ENCODE assay signal across 8 mouse cellular contexts in the genomic region with DNA sequence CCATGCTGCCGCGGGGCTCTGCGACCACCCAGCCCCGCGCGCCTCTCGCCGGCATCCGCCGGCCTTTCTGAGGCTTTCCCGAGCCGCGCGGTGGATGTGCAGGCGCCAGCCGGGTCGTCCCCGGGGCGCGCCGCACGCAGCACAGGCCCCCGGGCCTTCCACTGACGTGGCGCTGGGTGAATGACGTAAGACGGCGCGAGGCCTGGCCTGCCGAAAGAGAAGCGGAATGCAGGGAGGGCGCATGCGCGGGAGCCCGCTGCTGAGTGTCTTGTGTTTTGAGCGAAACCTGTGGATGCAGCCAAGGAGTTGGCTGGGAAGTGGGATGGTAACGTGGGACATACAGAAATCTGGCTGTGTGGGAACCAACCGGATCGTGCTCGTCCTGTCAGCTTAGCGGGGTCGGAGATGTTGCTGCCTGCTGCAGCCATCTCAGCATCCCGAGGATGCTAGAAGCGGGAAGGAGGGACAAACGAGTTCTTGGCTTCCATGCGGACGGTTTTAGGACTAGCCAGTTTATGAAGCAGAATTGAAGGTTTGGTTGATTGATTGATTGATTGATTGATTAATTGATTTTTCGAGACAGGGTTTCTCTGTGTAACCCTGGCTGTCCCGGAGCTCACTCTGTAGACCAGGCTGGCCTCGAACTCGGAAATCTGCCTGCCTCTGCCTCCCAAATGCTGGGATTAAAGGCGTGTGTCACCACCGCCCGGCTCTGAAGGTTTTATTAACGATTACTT. TPM values are rescaled to one million over a fixed set of nuclear protein-coding genes. Genes with fewer than 3 reads are reported as not detected.
DNase-seq lines count a peak whose midpoint lies in the region; ATAC-seq and TF ChIP-seq lines count a peak whose summit lies in the region.

A gene (minus strand): TSS at position 113 of the 737 bp plus-strand sequence.

- H3K4me3 ChIP-seq in ES-E14 (ENCODE audit: insufficient read depth in 1 of 2, low read depth in 1 of 2, low read length in 2 of 2, poor library complexity in 1 of 2, severe bottlenecking in 1 of 2), result peak within 1 kb of the TSS; percentile 85 to 88
- H3K4me3 ChIP-seq in forebrain, embryonic 16.5 days (replicated peaks; ENCODE audit: low read length), result peak within 1 kb of the TSS; percentile 90
- H3K4me3 ChIP-seq in layer of hippocampus, adult 2 months, result peak within 1 kb of the TSS; percentile 98
- peak within 1 kb of the TSS; percentile 99 for H3K4me3 ChIP-seq in lung, embryonic 14.5 days (ENCODE audit: low read depth, low read length)
- peak within 1 kb of the TSS; percentile 83 for H3K4me3 ChIP-seq in olfactory bulb, adult 2 months (ENCODE audit: insufficient read depth, low read depth, low read length)
- peak within 1 kb of the TSS; percentile 98 for H3K4me3 ChIP-seq in thymus, adult 2 months (ENCODE audit: control insufficient read depth, insufficient read depth, low read length)

- H3K4me2 ChIP-seq in forebrain, embryonic 16.5 days (ENCODE audit: low read length), result peak within 1 kb of the TSS; percentile 82
- peak within 1 kb of the TSS; percentile 82 for H3K4me2 ChIP-seq in lung, embryonic 14.5 days

- peak within 1 kb of the TSS; percentile 66 for H3K27ac ChIP-seq in ES-E14 (ENCODE audit: insufficient read depth, low read depth, low read length, poor library complexity, severe bottlenecking)
- peak within 1 kb of the TSS; percentile 96 for H3K27ac ChIP-seq in forebrain, embryonic 16.5 days (ENCODE audit: low read length)
- H3K27ac ChIP-seq in layer of hippocampus, adult 2 months, result peak within 1 kb of the TSS; percentile 99
- peak within 1 kb of the TSS; percentile 92 for H3K27ac ChIP-seq in lung, embryonic 14.5 days (ENCODE audit: low read depth)
- H3K27ac ChIP-seq in olfactory bulb, adult 2 months (ENCODE audit: insufficient read depth, low read depth, low read length), result peak within 1 kb of the TSS; percentile 78
- H3K27ac ChIP-seq in thymus, adult 2 months (ENCODE audit: control insufficient read depth, insufficient read depth, low read length), result peak within 1 kb of the TSS; percentile 23; the same call in 1 of the 2 replicates

- no peaks in the 10 kb centered on the region for H3K27me3 ChIP-seq in forebrain, embryonic 16.5 days (replicated peaks; ENCODE audit: control insufficient read depth, insufficient read depth, low read length)
- no peaks in the 10 kb centered on the region for H3K27me3 ChIP-seq in lung, embryonic 14.5 days (ENCODE audit: insufficient read depth, low read length)
- no peaks in the 10 kb centered on the region for H3K27me3 ChIP-seq in thymus, adult 2 months (ENCODE audit: control insufficient read depth, insufficient read depth, low read length)

- no peak for TF ChIP-seq CTCF in layer of hippocampus, adult 2 months (conservative IDR thresholded peaks at IDR 0.05)
- TF ChIP-seq CTCF in lung, embryonic 14.5 days (IDR thresholded peaks at IDR 0.05; ENCODE audit: low read depth), result no peak
- no peak for TF ChIP-seq CTCF in olfactory bulb, adult 2 months (IDR thresholded peaks at IDR 0.05; ENCODE audit: insufficient read depth, low read depth, low read length)
- no peak for TF ChIP-seq CTCF in thymus, adult 2 months (IDR thresholded peaks at IDR 0.05; ENCODE audit: borderline replicate concordance, control insufficient read depth, extremely low read depth, insufficient read depth, low read length, poor library complexity)

- peak; percentile 95 for DNase-seq in ES-E14 (ENCODE audit: low read depth, low spot score)
- peak; percentile 97 for DNase-seq in cerebellum, adult 11-12 months
- peak; percentile 99 to 100 for DNase-seq in heart, postnatal 36 days
- DNase-seq in layer of hippocampus, adult 2 months (ENCODE audit: low spot score in 2 of 2), result peak; percentile 96 to 99
- DNase-seq in lung, embryonic 14.5 days, result peak; percentile 99
- peak; percentile 93 for DNase-seq in thymus, adult 2 months

- intact Hi-C loops in heart, postnatal 36 days (cut with DNase I), result loop anchor here (2.0 kb wide), 1 partner anchor 57 kb away; no protein-coding TSS in a partner anchor

- TF ChIP-seq POLR2A in olfactory bulb, adult 2 months (IDR thresholded peaks at IDR 0.05; ENCODE audit: insufficient read depth, low read depth, low read length), result peak; percentile 61; the same call in 1 of the 2 replicates
- TF ChIP-seq POLR2A in thymus, adult 2 months (IDR thresholded peaks at IDR 0.05; ENCODE audit: control insufficient read depth, extremely low read depth, insufficient read depth, low read length, poor library complexity), result peak; percentile 70

- in situ Hi-C loops in ES-E14 (cut with MboI; ENCODE audit: low sequenced_read_pairs in 2 of 2, unreplicated experiment in 2 of 2), result no loop called here

- ATAC-seq in forebrain, embryonic 16.5 days, result peak; percentile 96
- ATAC-seq in lung, embryonic 14.5 days (ENCODE audit: insufficient read depth), result peak; percentile 95

- H3K9me3 ChIP-seq in ES-E14 (ENCODE audit: control insufficient read depth, insufficient read depth, low read depth, low read length), result no peaks in the 10 kb centered on the region
- no peaks in the 10 kb centered on the region for H3K9me3 ChIP-seq in forebrain, embryonic 16.5 days (ENCODE audit: control insufficient read depth, low read length)
- H3K9me3 ChIP-seq in lung, embryonic 14.5 days (ENCODE audit: low read depth, low read length), result no peaks in the 10 kb centered on the region

- peak within 1 kb of the TSS; percentile 94 for H3K9ac ChIP-seq in ES-E14 (ENCODE audit: insufficient read depth, low read depth, low read length, poor library complexity, severe bottlenecking)
- peak within 1 kb of the TSS; percentile 90 for H3K9ac ChIP-seq in forebrain, embryonic 16.5 days (replicated peaks; ENCODE audit: low read depth, low read length)
- peak within 1 kb of the TSS; percentile 97 for H3K9ac ChIP-seq in lung, embryonic 14.5 days

- WGBS in forebrain, embryonic 16.5 days, result 1% methylated on average over 55 of the region's 55 CpGs
- WGBS in lung, embryonic 14.5 days, result 2% methylated on average over 55 of the region's 55 CpGs
- 1% methylated on average over 55 of the region's 55 CpGs for WGBS in olfactory bulb, adult 2 months
- WGBS in thymus, adult 2 months, result 1% methylated on average over 55 of the region's 55 CpGs

- no peaks in the 10 kb centered on the region for H3K36me3 ChIP-seq in ES-E14 (ENCODE audit: control insufficient read depth, insufficient read depth, low read length, poor library complexity, severe bottlenecking)
- no peaks in the 10 kb centered on the region for H3K36me3 ChIP-seq in forebrain, embryonic 16.5 days (ENCODE audit: control insufficient read depth, insufficient read depth)
- H3K36me3 ChIP-seq in lung, embryonic 14.5 days (ENCODE audit: insufficient read depth), result no peaks in the 10 kb centered on the region
- H3K36me3 ChIP-seq in thymus, adult 2 months (ENCODE audit: control insufficient read depth, insufficient read depth, low read length), result no peaks in the 10 kb centered on the region

- H3K4me1 ChIP-seq in ES-E14 (ENCODE audit: control insufficient read depth in 2 of 2, insufficient read depth in 2 of 2, low read length in 2 of 2, poor library complexity in 1 of 2), result peaks cover 0 to 5% of the 10 kb centered on the region in 2 experiments; a peak in 2 of 4 replicates
- H3K4me1 ChIP-seq in forebrain, embryonic 16.5 days (replicated peaks; ENCODE audit: control insufficient read depth, insufficient read depth, low read length), result peaks cover 33% of the 10 kb centered on the region
- H3K4me1 ChIP-seq in lung, embryonic 14.5 days (ENCODE audit: insufficient read depth), result peaks cover 8% of the 10 kb centered on the region; the same call in 1 of the 2 replicates
- peaks cover 16% of the 10 kb centered on the region for H3K4me1 ChIP-seq in olfactory bulb, adult 2 months (ENCODE audit: control insufficient read depth, insufficient read depth, low read length)
- peaks cover 10% of the 10 kb centered on the region for H3K4me1 ChIP-seq in thymus, adult 2 months (replicated peaks; ENCODE audit: control insufficient read depth, insufficient read depth, low read length)

TF ChIP-seq in ES-E14, 5 proteins besides CTCF, POLR2A, EP300 and RAD21:
- TF ChIP-seq HCFC1 (IDR thresholded peaks at IDR 0.05; ENCODE audit: borderline replicate concordance, insufficient read depth, low read length), result peak; percentile 89
- TF ChIP-seq MAFK (IDR thresholded peaks at IDR 0.05; ENCODE audit: insufficient read depth, low read depth, low read length), result no peak
- no peak for TF ChIP-seq ZNF384 (IDR thresholded peaks at IDR 0.05; ENCODE audit: low read depth, low read length)

RNA-seq across cellular contexts. Expression of the gene that starts here (rescaled TPM):
- 94.3 and 111 TPM in 2 replicates for total RNA-seq in ES-E14 (2012; rRNA removed)
- polyA plus RNA-seq in forebrain, embryonic 16.5 days (2015; fragmentation: Nextera tagmentation; extraction: Ambion mirVana), result 66.8 and 67.8 TPM in 2 replicates
- total RNA-seq in heart, postnatal 36 days (2021), result 10 to 100 TPM; 85.1 to 89.3 TPM
- total RNA-seq in layer of hippocampus, adult 2 months (2021), result 10 to 100 TPM; 68.1 to 76.2 TPM
- polyA plus RNA-seq in lung, embryonic 14.5 days (2014; fragmentation: Nextera tagmentation; extraction: Ambion mirVana), result 55.1 and 57.5 TPM in 2 replicates
- 681 TPM in 1 of 2 replicates, not detected in the other for polyA plus RNA-seq in olfactory bulb, adult 2 months (2012; ENCODE audit: insufficient read depth, insufficient read length, low replicate concordance, missing spikeins)
- 38.7 and 49.3 TPM in 2 replicates for polyA plus RNA-seq in thymus, adult 2 months (2012; rRNA removed)

Comparison
In these comparisons a context has a peak if more than half of its experiments do, and no peak if none do; other contexts are left out.
1. Peak in every context shown above with its lines: DNase-seq, ATAC-seq, H3K4me3 ChIP-seq and H3K27ac ChIP-seq.
2. H3K27ac ChIP-seq: peak in every context shown above with its lines; median percentile 99 in layer of hippocampus, adult 2 months; 96 in forebrain, embryonic 16.5 days; 92 in lung, embryonic 14.5 days; 78 in olfactory bulb, adult 2 months; 66 in ES-E14; 23 in thymus, adult 2 months.